Mouse (Mus musculus) erythroblast, embryonic 14.5 days (primary cell): ENCODE data around the gene Tex46.

Experiments used
- GATA1 ChIP-seq: IDR thresholded peaks from 2 replicates; pipeline ENCODE4 v1.6.1; 2012; ENCODE audit warnings: low read length, inconsistent platforms, mixed read lengths
- TAL1 ChIP-seq: IDR thresholded peaks from 3 replicates; pipeline ENCODE4 v1.6.1; 2012; ENCODE audit warnings: low read length, inconsistent platforms, mixed read lengths

GRCm38 (mm10) chr4:136613657-136614056 is 3.4 kb downstream of the Tex46 start:
- TF ChIP-seq GATA1, result no peak
- no peak for TF ChIP-seq TAL1
